Mouse (Mus musculus) megakaryocyte-erythroid progenitor cell, adult 5-6 weeks (primary cell): ENCODE data around the gene Dapk3. TPM values are rescaled to one million over a fixed set of nuclear protein-coding genes. Genes with fewer than 3 reads are reported as not detected.
A peak's percentile ranks its signal among the peaks of the same experiment; 100 is the strongest.

Experiments used
- ATAC-seq: replicated peaks from 2 replicates; pipeline ENCODE4 v1.8.0; 2016; ENCODE audit warnings: mild to moderate bottlenecking, inconsistent platforms; ENCODE audit not compliant: severe bottlenecking, poor library complexity, low FRiP score, low TSS enrichment
- total RNA-seq, 2 experiments: library from RNA; stranded (forward) in 1 of 2; stranded (reverse) in 1 of 2; fragments of 200-1000, 215-1000 nt in 1 of 2; fragments of >200 nt in 1 of 2; fragmentation: Nextera tagmentation in 1 of 2; gene quantifications; 2 replicates each; pipeline ENCODE4 v1.2.3; 2014 to 2017

Gene Dapk3
- total RNA-seq, 2 experiments from 2014 or later, result 30.9 to 51.7 TPM

GRCm38 (mm10) chr10:81230438-81231332 lies 47.9 kb downstream of the Dapk3 start, which contains the start of gene Atcay:
Gene Atcay, minus strand, starts transcription at chr10:81230833.
- 0 out of 2 replicates have a peak, but pooled peaks have one; percentile 24 for ATAC-seq

- no peak for ATAC-seq
Measured at GRCm38 (mm10) chr10:81231436-81231835, 48.6 kb downstream of the Dapk3 start.

- ATAC-seq, result peak; percentile 92
Measured at GRCm38 (mm10) chr10:81232580-81233225, 49.9 kb downstream of the Dapk3 start, which contains the start of gene Zfr2. Gene Zfr2, plus strand, starts transcription at chr10:81233155.

- no peak for ATAC-seq
Measured at GRCm38 (mm10) chr10:81233226-81233585, 50.4 kb downstream of the Dapk3 start.

- no peak for ATAC-seq
Measured at GRCm38 (mm10) chr10:81234206-81234605, 51.4 kb downstream of the Dapk3 start.

- ATAC-seq, result no peak
Measured at GRCm38 (mm10) chr10:81236471-81237268, 53.9 kb downstream of the Dapk3 start.

- ATAC-seq, result no peak
Measured at GRCm38 (mm10) chr10:81238618-81239017, 55.8 kb downstream of the Dapk3 start.

- no peak for ATAC-seq
Measured at GRCm38 (mm10) chr10:81240876-81241275, 58.1 kb downstream of the Dapk3 start.

GRCm38 (mm10) chr10:81242021-81242420 lies 59.2 kb downstream of the Dapk3 start:
- ATAC-seq, result no peak

Other genes starting within 250 kb of the Dapk3 start
- 1.5 and 3.6 TPM in 2 replicates for gene Gng7, start 168.1 kb upstream of the Dapk3 start, total RNA-seq (2014; fragmentation: Nextera tagmentation)
- 0.14 and 0.46 TPM in 2 replicates for gene Gng7, start 168.1 kb upstream of the Dapk3 start, total RNA-seq (2017)
- gene Diras1, start 157.3 kb upstream of the Dapk3 start, total RNA-seq (2014; fragmentation: Nextera tagmentation), result not detected in 2 replicates
- gene Diras1, start 157.3 kb upstream of the Dapk3 start, total RNA-seq (2017), result not detected in 2 replicates
- gene Slc39a3, start 145.6 kb upstream of the Dapk3 start, total RNA-seq (2014; fragmentation: Nextera tagmentation), result 7.0 TPM in 2 replicates
- gene Slc39a3, start 145.6 kb upstream of the Dapk3 start, total RNA-seq (2017), result 3.4 and 7.2 TPM in 2 replicates
- 59.4 and 61.4 TPM in 2 replicates for gene Sgta, start 122.8 kb upstream of the Dapk3 start, total RNA-seq (2014; fragmentation: Nextera tagmentation)
- 34.2 and 41.6 TPM in 2 replicates for gene Sgta, start 122.8 kb upstream of the Dapk3 start, total RNA-seq (2017)
- 40.7 and 52.0 TPM in 2 replicates for gene Thop1, start 113.0 kb upstream of the Dapk3 start, total RNA-seq (2014; fragmentation: Nextera tagmentation)
- gene Thop1, start 113.0 kb upstream of the Dapk3 start, total RNA-seq (2017), result 46.0 and 58.3 TPM in 2 replicates
- not detected in 2 replicates for gene Creb3l3, start 84.1 kb upstream of the Dapk3 start, total RNA-seq (2014; fragmentation: Nextera tagmentation)
- gene Creb3l3, start 84.1 kb upstream of the Dapk3 start, total RNA-seq (2017), result not detected in 2 replicates
- 111 and 122 TPM in 2 replicates for gene Map2k2, start 77.1 kb upstream of the Dapk3 start, total RNA-seq (2014; fragmentation: Nextera tagmentation)
- gene Map2k2, start 77.1 kb upstream of the Dapk3 start, total RNA-seq (2017), result 38.7 and 50.2 TPM in 2 replicates
- 33.4 and 34.4 TPM in 2 replicates for gene Zbtb7a, start 47.8 kb upstream of the Dapk3 start, total RNA-seq (2014; fragmentation: Nextera tagmentation)
- 8.5 and 15.9 TPM in 2 replicates for gene Zbtb7a, start 47.8 kb upstream of the Dapk3 start, total RNA-seq (2017)
- 14.8 and 15.2 TPM in 2 replicates for gene Pias4, start 15.1 kb upstream of the Dapk3 start, total RNA-seq (2014; fragmentation: Nextera tagmentation)
- 5.4 and 20.8 TPM in 2 replicates for gene Pias4, start 15.1 kb upstream of the Dapk3 start, total RNA-seq (2017)
- 1,282 and 1,455 TPM in 2 replicates for gene Eef2, start 6.4 kb upstream of the Dapk3 start, total RNA-seq (2014; fragmentation: Nextera tagmentation)
- gene Eef2, start 6.4 kb upstream of the Dapk3 start, total RNA-seq (2017), result 1,743 and 1,799 TPM in 2 replicates
- not detected in 2 replicates for gene 4930442H23Rik, start 844 bp downstream of the Dapk3 start, total RNA-seq (2014; fragmentation: Nextera tagmentation)
- gene 4930442H23Rik, start 844 bp downstream of the Dapk3 start, total RNA-seq (2017), result not detected in 2 replicates
- gene Nmrk2, start 19.0 kb downstream of the Dapk3 start, total RNA-seq (2014; fragmentation: Nextera tagmentation), result not detected in 2 replicates
- gene Nmrk2, start 19.0 kb downstream of the Dapk3 start, total RNA-seq (2017), result not detected in 2 replicates
- not detected in 2 replicates for gene Atcay, start 47.8 kb downstream of the Dapk3 start, total RNA-seq (2014; fragmentation: Nextera tagmentation)
- not detected in 2 replicates for gene Atcay, start 47.8 kb downstream of the Dapk3 start, total RNA-seq (2017)
- 1.1 and 3.5 TPM in 2 replicates for gene Zfr2, start 50.1 kb downstream of the Dapk3 start, total RNA-seq (2014; fragmentation: Nextera tagmentation)
- 0.46 TPM in 1 of 2 replicates, not detected in the other for gene Zfr2, start 50.1 kb downstream of the Dapk3 start, total RNA-seq (2017)
- 2.9 and 9.8 TPM in 2 replicates for gene Matk, start 69.9 kb downstream of the Dapk3 start, total RNA-seq (2014; fragmentation: Nextera tagmentation)
- 5.5 and 5.6 TPM in 2 replicates for gene Matk, start 69.9 kb downstream of the Dapk3 start, total RNA-seq (2017)
- gene Mrpl54, start 83.9 kb downstream of the Dapk3 start, total RNA-seq (2014; fragmentation: Nextera tagmentation), result 130 and 158 TPM in 2 replicates
- 157 and 212 TPM in 2 replicates for gene Mrpl54, start 83.9 kb downstream of the Dapk3 start, total RNA-seq (2017)
- 28.9 and 32.6 TPM in 2 replicates for gene Apba3, start 84.0 kb downstream of the Dapk3 start, total RNA-seq (2014; fragmentation: Nextera tagmentation)
- gene Apba3, start 84.0 kb downstream of the Dapk3 start, total RNA-seq (2017), result 2.6 and 16.7 TPM in 2 replicates
- 0.81 and 7.3 TPM in 2 replicates for gene Tjp3, start 108.6 kb downstream of the Dapk3 start, total RNA-seq (2014; fragmentation: Nextera tagmentation)
- gene Tjp3, start 108.6 kb downstream of the Dapk3 start, total RNA-seq (2017), result 1.3 and 2.5 TPM in 2 replicates
- gene Pip5k1c, start 110.0 kb downstream of the Dapk3 start, total RNA-seq (2014; fragmentation: Nextera tagmentation), result 40.4 and 51.0 TPM in 2 replicates
- 17.3 and 26.2 TPM in 2 replicates for gene Pip5k1c, start 110.0 kb downstream of the Dapk3 start, total RNA-seq (2017)
- 26.4 and 46.2 TPM in 2 replicates for gene Cactin, start 138.1 kb downstream of the Dapk3 start, total RNA-seq (2014; fragmentation: Nextera tagmentation)
- 30.4 and 33.4 TPM in 2 replicates for gene Cactin, start 138.1 kb downstream of the Dapk3 start, total RNA-seq (2017)
- gene Tbxa2r, start 145.7 kb downstream of the Dapk3 start, total RNA-seq (2014; fragmentation: Nextera tagmentation), result 0.66 and 2.3 TPM in 2 replicates
- 0.52 TPM in 1 of 2 replicates, not detected in the other for gene Tbxa2r, start 145.7 kb downstream of the Dapk3 start, total RNA-seq (2017)
- gene Gipc3, start 160.3 kb downstream of the Dapk3 start, total RNA-seq (2014; fragmentation: Nextera tagmentation), result not detected in 2 replicates
- gene Gipc3, start 160.3 kb downstream of the Dapk3 start, total RNA-seq (2017), result not detected in 2 replicates
- 25.7 and 37.6 TPM in 2 replicates for gene Hmg20b, start 167.5 kb downstream of the Dapk3 start, total RNA-seq (2014; fragmentation: Nextera tagmentation)
- gene Hmg20b, start 167.5 kb downstream of the Dapk3 start, total RNA-seq (2017), result 44.2 and 61.1 TPM in 2 replicates
- 15.7 and 16.4 TPM in 2 replicates for gene Mfsd12, start 174.5 kb downstream of the Dapk3 start, total RNA-seq (2014; fragmentation: Nextera tagmentation)
- gene Mfsd12, start 174.5 kb downstream of the Dapk3 start, total RNA-seq (2017), result 13.9 and 14.1 TPM in 2 replicates
- 0.70 TPM in 1 of 2 replicates, not detected in the other for gene 4930404N11Rik, start 182.8 kb downstream of the Dapk3 start, total RNA-seq (2014; fragmentation: Nextera tagmentation)
- gene 4930404N11Rik, start 182.8 kb downstream of the Dapk3 start, total RNA-seq (2017), result 1.9 TPM in 1 of 2 replicates, not detected in the other
- gene Fzr1, start 195.5 kb downstream of the Dapk3 start, total RNA-seq (2014; fragmentation: Nextera tagmentation), result 28.5 and 50.0 TPM in 2 replicates
- 12.2 and 14.9 TPM in 2 replicates for gene Fzr1, start 195.5 kb downstream of the Dapk3 start, total RNA-seq (2017)
- 12.3 and 31.4 TPM in 2 replicates for gene Dohh, start 201.4 kb downstream of the Dapk3 start, total RNA-seq (2014; fragmentation: Nextera tagmentation)
- gene Dohh, start 201.4 kb downstream of the Dapk3 start, total RNA-seq (2017), result 31.2 and 37.8 TPM in 2 replicates
- gene Gm48551, start 201.5 kb downstream of the Dapk3 start, total RNA-seq (2014; fragmentation: Nextera tagmentation), result 1.2 and 6.3 TPM in 2 replicates
- 0.11 and 2.6 TPM in 2 replicates for gene Gm48551, start 201.5 kb downstream of the Dapk3 start, total RNA-seq (2017)
- gene Gm48552, start 206.0 kb downstream of the Dapk3 start, total RNA-seq (2014; fragmentation: Nextera tagmentation), result 4.0 TPM in 1 of 2 replicates, not detected in the other
- gene Gm48552, start 206.0 kb downstream of the Dapk3 start, total RNA-seq (2017), result not detected in 2 replicates
- 7.7 and 12.8 TPM in 2 replicates for gene Smim24, start 210.0 kb downstream of the Dapk3 start, total RNA-seq (2014; fragmentation: Nextera tagmentation)
- 7.4 and 7.5 TPM in 2 replicates for gene Smim24, start 210.0 kb downstream of the Dapk3 start, total RNA-seq (2017)